Mouse (Mus musculus): ENCODE measurements around the gene Bcap31. TPM values are rescaled to one million over a fixed set of nuclear protein-coding genes. Genes with fewer than 3 reads are reported as not detected.

Gene Bcap31
- polyA plus RNA-seq, 1 experiment from 2014 or later = 288 TPM

GRCm38 (mm10) chrX:73655529-73655928, 60.4 kb downstream of the Bcap31 start:
- no peaks in the 10 kb centered on the region for H3K27me3 ChIP-seq (ENCODE audit: insufficient read depth, low read length)
- ATAC-seq (replicated peaks; ENCODE audit: low FRiP score, low read depth) = no peak
- H3K4me2 ChIP-seq (ENCODE audit: low read length) = no peak overlapping the region
- H3K36me3 ChIP-seq (ENCODE audit: insufficient read depth, low read length) = no peaks in the 10 kb centered on the region
- peak; percentile 71 for TF ChIP-seq CTCF (IDR thresholded peaks at IDR 0.05; ENCODE audit: low read depth)
- H3K27ac ChIP-seq = no peak overlapping the region
- H3K9ac ChIP-seq (ENCODE audit: low read depth, low read length) = no peak overlapping the region
- no peaks in the 10 kb centered on the region for H3K4me1 ChIP-seq (replicated peaks; ENCODE audit: insufficient read depth, low read length)
- 59% methylated on average over 3 of the region's 3 CpGs for WGBS
- no peak overlapping the region for H3K4me3 ChIP-seq (replicated peaks; ENCODE audit: low read depth, low read length)
- DNase-seq (ENCODE audit: low spot score) = peak; percentile 51
- no peaks in the 10 kb centered on the region for H3K9me3 ChIP-seq (replicated peaks; ENCODE audit: low read length)

- no peak overlapping the region for H3K4me2 ChIP-seq (ENCODE audit: low read length)
- H3K27me3 ChIP-seq (ENCODE audit: insufficient read depth, low read length) = no peaks in the 10 kb centered on the region
- H3K27ac ChIP-seq = no peak overlapping the region
- ATAC-seq (replicated peaks; ENCODE audit: low FRiP score, low read depth) (peak; percentile 71), DNase-seq (ENCODE audit: low spot score) (peak; percentile 70)
- WGBS = 11% methylated on average over 6 of the region's 6 CpGs
- H3K4me1 ChIP-seq (replicated peaks; ENCODE audit: insufficient read depth, low read length) = no peaks in the 10 kb centered on the region
- no peak overlapping the region for H3K9ac ChIP-seq (ENCODE audit: low read depth, low read length)
- no peaks in the 10 kb centered on the region for H3K9me3 ChIP-seq (replicated peaks; ENCODE audit: low read length)
- no peaks in the 10 kb centered on the region for H3K36me3 ChIP-seq (ENCODE audit: insufficient read depth, low read length)
- no peak overlapping the region for H3K4me3 ChIP-seq (replicated peaks; ENCODE audit: low read depth, low read length)
- peak; percentile 86 for TF ChIP-seq CTCF (IDR thresholded peaks at IDR 0.05; ENCODE audit: low read depth)
These were observed 61.8 kb downstream of the Bcap31 start for GRCm38 (mm10) chrX:73654177-73654576.

- Histone ChIP-seq H3K27me3 (ENCODE audit: insufficient read depth, low read length) (no peaks in the 10 kb centered on the region), H3K9ac (ENCODE audit: low read depth, low read length) (no peak overlapping the region), H3K9me3 (replicated peaks; ENCODE audit: low read length) (no peaks in the 10 kb centered on the region), H3K36me3 (ENCODE audit: insufficient read depth, low read length) (no peaks in the 10 kb centered on the region), H3K4me1 (replicated peaks; ENCODE audit: insufficient read depth, low read length) (no peaks in the 10 kb centered on the region), H3K4me3 (replicated peaks; ENCODE audit: low read depth, low read length) (no peak overlapping the region), H3K27ac (no peak overlapping the region), H3K4me2 (ENCODE audit: low read length) (no peak overlapping the region)
- ATAC-seq (replicated peaks; ENCODE audit: low FRiP score, low read depth) (no peak), DNase-seq (ENCODE audit: low spot score) (no peak)
- WGBS = 85% methylated on average over 6 of the region's 6 CpGs
- TF ChIP-seq CTCF (IDR thresholded peaks at IDR 0.05; ENCODE audit: low read depth) = no peak
These were observed 62.6 kb downstream of the Bcap31 start for GRCm38 (mm10) chrX:73653392-73653791.

- no peak for DNase-seq (ENCODE audit: low spot score)
- H3K4me1 ChIP-seq (replicated peaks; ENCODE audit: insufficient read depth, low read length) = no peaks in the 10 kb centered on the region
- 68% methylated on average over 3 of the region's 3 CpGs for WGBS
- TF ChIP-seq CTCF (IDR thresholded peaks at IDR 0.05; ENCODE audit: low read depth) = no peak
- H3K36me3 ChIP-seq (ENCODE audit: insufficient read depth, low read length) = no peaks in the 10 kb centered on the region
- no peak overlapping the region for H3K27ac ChIP-seq
- H3K27me3 ChIP-seq (ENCODE audit: insufficient read depth, low read length) = no peaks in the 10 kb centered on the region
- no peak overlapping the region for H3K4me3 ChIP-seq (replicated peaks; ENCODE audit: low read depth, low read length)
- H3K9ac ChIP-seq (ENCODE audit: low read depth, low read length) = no peak overlapping the region
- no peaks in the 10 kb centered on the region for H3K9me3 ChIP-seq (replicated peaks; ENCODE audit: low read length)
- no peak overlapping the region for H3K4me2 ChIP-seq (ENCODE audit: low read length)
- no peak for ATAC-seq (replicated peaks; ENCODE audit: low FRiP score, low read depth)
These were observed 65.1 kb downstream of the Bcap31 start for GRCm38 (mm10) chrX:73650869-73651268.

GRCm38 (mm10) chrX:73645121-73645520, 70.9 kb downstream of the Bcap31 start:
- ATAC-seq (replicated peaks; ENCODE audit: low FRiP score, low read depth) = no peak

GRCm38 (mm10) chrX:73639901-73640469, 76.0 kb downstream of the Bcap31 start:
- Histone ChIP-seq H3K4me1 (replicated peaks; ENCODE audit: insufficient read depth, low read length) (no peaks in the 10 kb centered on the region), H3K9me3 (replicated peaks; ENCODE audit: low read length) (no peaks in the 10 kb centered on the region), H3K27ac (peak overlapping the region; percentile 8; the same call in 1 of the 2 replicates), H3K27me3 (ENCODE audit: insufficient read depth, low read length) (no peaks in the 10 kb centered on the region), H3K4me2 (ENCODE audit: low read length) (peak overlapping the region; percentile 55), H3K36me3 (ENCODE audit: insufficient read depth, low read length) (no peaks in the 10 kb centered on the region), H3K4me3 (replicated peaks; ENCODE audit: low read depth, low read length) (peak overlapping the region; percentile 28), H3K9ac (ENCODE audit: low read depth, low read length) (0 out of 2 replicates have a peak overlapping the region, but pooled peaks have one; percentile 42)
- ATAC-seq (replicated peaks; ENCODE audit: low FRiP score, low read depth) (no peak), DNase-seq (ENCODE audit: low spot score) (peak; percentile 6)
- TF ChIP-seq CTCF (IDR thresholded peaks at IDR 0.05; ENCODE audit: low read depth) = no peak
- 24% methylated on average over 41 of the region's 41 CpGs for WGBS

More at GRCm38 (mm10) chrX:73645121-73645520, 70.9 kb downstream of the Bcap31 start:
- 42% methylated on average over 4 of the region's 4 CpGs for WGBS
- Histone ChIP-seq H3K9me3 (replicated peaks; ENCODE audit: low read length) (no peaks in the 10 kb centered on the region), H3K27me3 (ENCODE audit: insufficient read depth, low read length) (no peaks in the 10 kb centered on the region), H3K4me1 (replicated peaks; ENCODE audit: insufficient read depth, low read length) (no peaks in the 10 kb centered on the region), H3K4me2 (ENCODE audit: low read length) (no peak overlapping the region), H3K9ac (ENCODE audit: low read depth, low read length) (no peak overlapping the region), H3K36me3 (ENCODE audit: insufficient read depth, low read length) (no peaks in the 10 kb centered on the region), H3K4me3 (replicated peaks; ENCODE audit: low read depth, low read length) (no peak overlapping the region), H3K27ac (no peak overlapping the region)
- no peak for DNase-seq (ENCODE audit: low spot score)
- TF ChIP-seq CTCF (IDR thresholded peaks at IDR 0.05; ENCODE audit: low read depth) = no peak

All from kidney, postnatal 0 days (tissue).